Mouse (Mus musculus) ES-Bruce4 (cell line): ENCODE data around the gene Zscan29.

Experiments
- CTCF ChIP-seq: IDR thresholded peaks from one replicate; pipeline ENCODE4 v1.8.1; 2011; ENCODE audit warnings: low read depth, low read length
- POLR2A ChIP-seq: IDR thresholded peaks from one replicate; pipeline ENCODE4 v1.8.1; 2011; ENCODE audit warnings: low read length; ENCODE audit not compliant: insufficient read depth

- TF ChIP-seq POLR2A: no peak
- no peak for TF ChIP-seq CTCF
Measured at GRCm38 (mm10) chr2:121169173-121169572, 1.8 kb downstream of the Zscan29 start.
